In the genomic region with DNA sequence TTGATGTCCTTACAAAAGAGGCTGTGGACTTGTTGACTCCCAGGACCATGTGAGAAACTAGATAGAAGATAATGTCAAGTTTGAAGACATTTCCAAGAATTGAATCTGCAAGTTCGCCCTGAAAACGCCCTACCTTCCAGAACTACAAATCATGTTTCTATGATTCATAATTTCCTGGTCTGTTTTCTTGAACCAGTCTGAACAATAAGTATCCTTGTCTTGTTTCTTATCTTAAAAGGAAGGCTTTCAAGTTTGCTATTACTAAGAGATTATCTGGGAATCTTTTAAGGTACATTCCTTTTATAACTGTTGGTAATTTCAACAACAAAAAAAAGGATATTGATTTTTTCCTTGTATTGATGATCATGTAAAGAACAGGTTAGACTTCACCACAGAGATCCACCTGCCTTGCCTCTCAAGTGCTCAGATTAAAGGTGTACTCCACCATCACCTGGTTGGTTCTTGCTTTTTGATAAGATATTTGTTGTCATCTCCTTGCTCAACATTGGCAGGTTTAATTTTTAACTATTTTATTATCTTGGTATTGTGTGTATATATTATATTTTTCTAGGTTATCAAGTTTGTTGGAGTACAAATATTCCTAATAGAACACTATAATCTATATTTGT, we compare ENCODE assay signal across 18 mouse cellular contexts.
"Had no signal": no experiment of that assay in that cellular context is flagged by ENCODE, and none has a peak within 500 bp of the region (broad histone marks: within the 10 kb centered on the region; RNA-seq: fewer than 3 reads in every experiment).

No protein-coding gene starts in this region.

- H3K36me3 ChIP-seq: limb, embryonic 15.5 days; midbrain, embryonic 12.5 days; midbrain, embryonic 15.5 days; neural tube, embryonic 13.5 days had no signal

- ATAC-seq: liver, postnatal 0 days; lung, postnatal 0 days; midbrain, embryonic 15.5 days had no signal

- H3K4me1 ChIP-seq: kidney, embryonic 15.5 days; limb, embryonic 12.5 days; limb, embryonic 15.5 days; midbrain, embryonic 12.5 days; midbrain, embryonic 15.5 days had no signal

- H3K4me3 ChIP-seq: kidney, embryonic 15.5 days; limb, embryonic 12.5 days; limb, embryonic 15.5 days; midbrain, embryonic 12.5 days; midbrain, embryonic 15.5 days; neural tube, embryonic 13.5 days had no signal

- H3K27ac ChIP-seq: kidney, embryonic 15.5 days; limb, embryonic 12.5 days; limb, embryonic 15.5 days; liver, embryonic 14.5 days; macrophage; midbrain, embryonic 12.5 days; midbrain, embryonic 15.5 days; neural tube, embryonic 13.5 days had no signal

- DNase-seq: kidney, postnatal 14 days; kidney, postnatal 4 days; left cerebral cortex, postnatal 4 days; liver, postnatal 0 days; lung, embryonic 14.5 days; thymus, adult 2 months; thymus, postnatal 14 days; thymus, postnatal 4 days had no signal

- H3K9ac ChIP-seq: kidney, embryonic 15.5 days; limb, embryonic 12.5 days; limb, embryonic 15.5 days; liver, embryonic 14.5 days; liver, postnatal 0 days; lung, embryonic 14.5 days; midbrain, embryonic 12.5 days; midbrain, embryonic 15.5 days; neural tube, embryonic 13.5 days had no signal

- H3K27me3 ChIP-seq: kidney, embryonic 15.5 days; limb, embryonic 12.5 days; limb, embryonic 15.5 days; midbrain, embryonic 12.5 days; midbrain, embryonic 15.5 days; neural tube, embryonic 13.5 days had no signal

- H3K9me3 ChIP-seq: kidney, embryonic 15.5 days; limb, embryonic 12.5 days; limb, embryonic 15.5 days; midbrain, embryonic 12.5 days; midbrain, embryonic 15.5 days; neural tube, embryonic 13.5 days had no signal

- H3K4me2 ChIP-seq: kidney, embryonic 15.5 days; limb, embryonic 12.5 days; limb, embryonic 15.5 days; liver, embryonic 11.5 days; lung, embryonic 14.5 days; midbrain, embryonic 12.5 days; midbrain, embryonic 15.5 days; neural tube, embryonic 13.5 days had no signal
